Mouse (Mus musculus) heart, embryonic 13.5 days (tissue): ENCODE measurements around the gene Fstl4. TPM values are rescaled to one million over a fixed set of nuclear protein-coding genes. Genes with fewer than 3 reads are reported as not detected.

ENCODE experiments used
- ATAC-seq: fragments of 200-750 bp; cut with Nextera tagmentation; 2 replicates; pipeline ENCODE4 v1.8.0; 2017; ENCODE audit warnings: moderate TSS enrichment; ENCODE audit not compliant: insufficient number of reproducible peaks, low FRiP score, low TSS enrichment; ENCODE audit errors: extremely low read depth
- H3K27ac ChIP-seq: fragments of 300-500 bp; sonication (generic); replicated peaks from 2 replicates; pipeline ENCODE4 v1.5.1; 2015; ENCODE audit warnings: moderate library complexity, mild to moderate bottlenecking, inconsistent platforms
- H3K27me3 ChIP-seq: fragments of 300-500 bp; sonication (generic); replicated peaks from 2 replicates; pipeline ENCODE4 v1.6.1; 2015; ENCODE audit warnings: mild to moderate bottlenecking, inconsistent platforms
- H3K36me3 ChIP-seq: fragments of 300-500 bp; sonication (generic); 2 replicates; pipeline ENCODE4 v1.6.1; 2015; ENCODE audit warnings: mild to moderate bottlenecking, inconsistent platforms
- H3K4me1 ChIP-seq: fragments of 300-500 bp; sonication (generic); 2 replicates; pipeline ENCODE4 v1.6.1; 2015; ENCODE audit warnings: inconsistent platforms
- H3K4me2 ChIP-seq: fragments of 300-500 bp; sonication (generic); 2 replicates; pipeline ENCODE4 v1.6.1; 2015; ENCODE audit warnings: inconsistent platforms, mild to moderate bottlenecking, moderate library complexity
- H3K4me3 ChIP-seq: fragments of 300-500 bp; sonication (generic); 2 replicates; pipeline ENCODE4 v1.5.1; 2015; ENCODE audit warnings: moderate library complexity, mild to moderate bottlenecking, inconsistent platforms
- H3K9ac ChIP-seq: fragments of 300-500 bp; sonication (generic); 2 replicates; pipeline ENCODE4 v1.6.1; 2015; ENCODE audit warnings: inconsistent platforms, mild to moderate bottlenecking, moderate library complexity
- H3K9me3 ChIP-seq: fragments of 300-500 bp; sonication (generic); 2 replicates; pipeline ENCODE4 v1.6.1; 2016; ENCODE audit warnings: inconsistent platforms
- WGBS: fragments of 180-500 bp; shearing (Covaris S2); methylation state at CpG from one replicate; pipeline ENCODE4 v1.1.7; 2015; ENCODE audit warnings: mixed read lengths; 5-methylcytosine and 5-hydroxymethylcytosine counted together
- polyA plus RNA-seq: library from polyadenylated mRNA; unstranded; fragments of >200 nt; fragmentation: Nextera tagmentation; extraction: Ambion mirVana; gene quantifications from 2 replicates; pipeline ENCODE4 v1.2.1, GENCODE M21; 2015

Fstl4 gene
- 8.5 and 9.7 TPM in 2 replicates for polyA plus RNA-seq

DNA sequence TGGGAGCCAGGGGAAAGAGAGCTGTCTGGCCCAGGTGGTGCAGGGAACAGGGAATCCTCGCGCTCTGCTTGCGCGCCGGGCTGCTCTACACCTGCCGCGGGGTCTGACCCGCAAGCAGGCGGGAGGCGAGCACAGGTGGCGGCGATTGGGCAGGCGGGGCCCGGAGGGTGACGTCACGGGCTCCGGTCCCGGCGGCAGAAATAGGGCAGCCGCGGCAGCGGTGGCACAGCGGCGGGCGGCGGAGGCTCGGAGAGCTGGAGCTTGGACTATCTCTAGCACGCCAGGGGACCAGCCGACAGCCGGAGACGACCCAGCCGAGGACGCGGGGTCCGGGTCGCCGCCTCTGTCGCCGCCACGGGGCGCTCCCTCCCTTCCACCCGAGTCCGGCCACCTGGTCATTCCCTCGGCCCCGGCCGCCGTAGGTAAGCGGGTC is at the start of gene Fstl4:
TSS of gene Fstl4 (plus strand) at position 174 of the 433 bp plus-strand sequence.
- Histone ChIP-seq H3K27ac (no peak within 1 kb of the TSS), H3K36me3 (no peaks in the 10 kb centered on the region), H3K4me3 (peak within 1 kb of the TSS; percentile 72), H3K4me1 (peaks cover 23% of the 10 kb centered on the region), H3K27me3 (peaks cover 56% of the 10 kb centered on the region), H3K9me3 (no peaks in the 10 kb centered on the region), H3K4me2 (peak within 1 kb of the TSS; percentile 96), H3K9ac (peak within 1 kb of the TSS; percentile 84)
- ATAC-seq, result no peak
- under 1% methylated on average over 48 of the region's 48 CpGs for WGBS

DNA sequence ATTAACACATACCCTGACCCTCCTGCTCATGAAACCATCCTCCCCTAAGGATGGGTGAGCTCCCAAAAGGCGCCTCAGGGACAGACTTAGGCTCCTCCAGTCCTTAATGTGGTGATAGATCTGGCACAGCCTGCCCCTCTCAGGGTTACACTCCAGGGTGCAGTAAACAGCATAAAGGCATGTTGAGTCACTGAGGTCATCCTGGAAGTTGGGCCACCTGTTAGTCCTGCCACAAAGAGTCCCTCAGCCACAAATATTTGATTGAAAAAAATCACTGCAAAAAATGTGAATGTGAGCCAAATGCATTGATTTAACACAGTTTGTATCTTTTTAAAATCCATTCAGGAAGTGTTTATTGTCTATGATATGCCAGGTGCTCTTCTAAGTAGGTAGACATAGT is 45.9 kb upstream of the Fstl4 start:
- WGBS, result 58% methylated on average over 1 of the region's 1 CpGs
- ATAC-seq, result no peak

DNA sequence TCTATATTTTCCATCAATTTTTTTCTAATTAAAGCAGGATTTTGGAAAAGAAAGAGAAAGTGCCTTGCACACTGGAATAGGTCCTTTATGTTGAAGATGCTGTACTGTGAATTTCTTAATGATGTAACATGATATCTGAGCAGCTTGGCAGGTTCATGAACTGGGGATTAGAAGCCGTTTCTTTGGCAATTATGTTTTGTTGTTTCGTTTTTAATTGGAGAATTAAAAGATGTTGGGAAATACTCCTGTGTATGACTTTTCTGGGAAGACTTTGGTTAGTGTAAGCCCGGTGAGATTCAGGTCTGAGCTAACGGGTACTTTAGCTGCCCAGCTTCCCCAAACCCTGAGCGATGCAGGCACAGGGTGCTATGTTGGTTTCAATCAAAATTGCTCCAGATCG is 43.3 kb upstream of the Fstl4 start:
- Histone ChIP-seq H3K9me3 (peaks cover 2% of the 10 kb centered on the region; the same call in 1 of the 2 replicates), H3K4me1 (no peaks in the 10 kb centered on the region), H3K9ac (no peak overlapping the region), H3K36me3 (no peaks in the 10 kb centered on the region), H3K4me3 (no peak overlapping the region), H3K4me2 (no peak overlapping the region), H3K27me3 (no peaks in the 10 kb centered on the region), H3K27ac (no peak overlapping the region)
- no peak for ATAC-seq
- WGBS, result 71% methylated on average over 6 of the region's 6 CpGs

More for the DNA sequence above, 45.9 kb upstream of the Fstl4 start:
- H3K9ac ChIP-seq, result no peak overlapping the region
- no peak overlapping the region for H3K4me2 ChIP-seq
- no peaks in the 10 kb centered on the region for H3K36me3 ChIP-seq
- H3K9me3 ChIP-seq, result no peaks in the 10 kb centered on the region
- no peaks in the 10 kb centered on the region for H3K4me1 ChIP-seq
- no peak overlapping the region for H3K27ac ChIP-seq
- H3K4me3 ChIP-seq, result no peak overlapping the region
- H3K27me3 ChIP-seq, result no peaks in the 10 kb centered on the region

DNA sequence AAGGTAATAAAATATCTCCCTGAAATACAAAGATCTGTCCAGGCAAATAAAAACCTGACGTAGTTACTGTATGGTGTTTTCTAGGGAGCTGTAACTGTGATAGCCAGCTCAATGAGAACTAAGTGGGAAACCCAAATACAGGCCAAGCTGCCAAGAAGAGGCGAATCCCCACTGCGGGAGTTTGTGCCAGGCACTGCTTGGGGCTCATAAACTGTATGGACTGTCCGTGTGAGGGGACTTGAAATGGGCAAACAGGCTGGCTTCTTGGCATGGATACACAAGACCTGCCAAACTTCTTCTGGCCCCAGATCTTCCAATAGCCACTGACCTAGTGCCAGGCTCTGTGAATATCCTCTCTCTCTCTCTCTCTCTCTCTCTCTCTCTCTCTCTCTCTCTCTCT is 41.7 kb upstream of the Fstl4 start:
- Histone ChIP-seq H3K36me3 (no peaks in the 10 kb centered on the region), H3K27me3 (no peaks in the 10 kb centered on the region), H3K27ac (no peak overlapping the region), H3K4me3 (no peak overlapping the region), H3K9ac (no peak overlapping the region), H3K4me1 (no peaks in the 10 kb centered on the region), H3K9me3 (peaks cover 4% of the 10 kb centered on the region; the same call in 1 of the 2 replicates), H3K4me2 (no peak overlapping the region)
- no peak for ATAC-seq
- WGBS, result 82% methylated on average over 4 of the region's 4 CpGs

DNA sequence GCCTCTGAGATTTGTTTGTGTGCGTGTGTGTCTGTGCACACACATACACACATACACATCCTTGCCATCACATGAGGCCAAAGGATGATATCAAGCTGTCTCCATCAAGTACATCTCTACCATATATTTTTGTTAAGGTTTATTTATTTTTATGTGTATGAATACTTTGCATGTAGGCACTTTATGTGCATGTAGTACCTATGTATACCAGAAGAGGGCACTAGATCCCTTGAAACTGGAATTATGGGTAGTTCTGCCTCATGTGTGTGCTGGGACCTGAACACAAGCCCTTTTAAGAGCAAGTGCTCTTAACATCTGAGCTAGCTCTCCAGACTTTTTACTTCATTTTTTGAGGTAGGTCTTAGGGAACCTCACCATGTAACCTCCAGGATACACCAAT is 38.4 kb upstream of the Fstl4 start:
- peaks cover 4% of the 10 kb centered on the region; the same call in 1 of the 2 replicates for H3K9me3 ChIP-seq
- no peak overlapping the region for H3K4me2 ChIP-seq
- WGBS, result 90% methylated on average over 1 of the region's 1 CpGs
- H3K9ac ChIP-seq, result no peak overlapping the region
- H3K36me3 ChIP-seq, result no peaks in the 10 kb centered on the region
- H3K27me3 ChIP-seq, result no peaks in the 10 kb centered on the region
- no peak for ATAC-seq
- no peak overlapping the region for H3K27ac ChIP-seq
- H3K4me3 ChIP-seq, result no peak overlapping the region
- H3K4me1 ChIP-seq, result no peaks in the 10 kb centered on the region

DNA sequence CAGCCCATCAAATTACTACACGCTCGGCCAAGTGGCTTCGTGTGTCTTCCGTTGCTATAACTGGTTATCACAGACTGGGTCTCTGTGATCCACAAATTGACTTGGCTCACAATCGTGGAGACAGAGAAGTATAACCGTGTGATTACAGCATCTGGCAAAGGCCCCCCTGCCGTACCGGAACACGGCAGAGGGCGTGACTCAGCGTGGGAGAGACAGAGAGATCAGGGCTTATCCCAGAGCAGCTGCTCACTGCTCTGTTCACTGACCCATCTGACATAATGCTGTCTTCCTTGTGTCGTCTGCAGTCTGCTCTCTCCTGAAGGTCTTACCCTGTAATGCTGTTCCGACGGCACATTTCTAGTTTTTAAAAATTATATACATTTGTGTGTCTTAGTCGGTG is 36.0 kb upstream of the Fstl4 start:
- Histone ChIP-seq H3K4me1 (no peaks in the 10 kb centered on the region), H3K36me3 (no peaks in the 10 kb centered on the region), H3K4me3 (no peak overlapping the region), H3K4me2 (no peak overlapping the region), H3K9me3 (peaks cover 4% of the 10 kb centered on the region; the same call in 1 of the 2 replicates), H3K9ac (no peak overlapping the region), H3K27ac (no peak overlapping the region), H3K27me3 (no peaks in the 10 kb centered on the region)
- 71% methylated on average over 15 of the region's 15 CpGs for WGBS
- ATAC-seq, result no peak

DNA sequence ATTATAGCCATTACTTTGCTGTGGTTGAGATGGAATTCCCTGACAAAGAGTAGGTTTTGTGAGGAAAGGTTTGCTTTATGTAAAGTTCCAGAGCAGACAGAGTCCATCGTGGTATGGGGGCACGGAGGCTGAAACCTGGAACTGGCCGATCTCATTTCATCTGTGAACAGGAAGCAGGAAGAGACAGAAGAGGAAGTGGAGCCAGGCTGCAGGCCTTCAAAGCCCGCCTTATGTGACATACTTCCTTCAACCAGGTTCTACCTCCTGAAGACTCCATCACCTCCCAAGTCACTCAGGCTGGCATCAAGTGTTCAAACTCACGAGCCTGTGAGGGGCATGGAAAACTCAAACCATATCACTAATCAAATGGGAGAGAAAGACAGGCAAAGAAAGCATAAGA is 34.5 kb upstream of the Fstl4 start:
- Histone ChIP-seq H3K9me3 (peaks cover 4% of the 10 kb centered on the region; the same call in 1 of the 2 replicates), H3K9ac (no peak overlapping the region), H3K4me3 (no peak overlapping the region), H3K4me2 (no peak overlapping the region), H3K4me1 (no peaks in the 10 kb centered on the region; the same call in 1 of the 2 replicates), H3K36me3 (no peaks in the 10 kb centered on the region), H3K27ac (no peak overlapping the region), H3K27me3 (no peaks in the 10 kb centered on the region)
- WGBS, result 81% methylated on average over 5 of the region's 5 CpGs
- no peak for ATAC-seq

DNA sequence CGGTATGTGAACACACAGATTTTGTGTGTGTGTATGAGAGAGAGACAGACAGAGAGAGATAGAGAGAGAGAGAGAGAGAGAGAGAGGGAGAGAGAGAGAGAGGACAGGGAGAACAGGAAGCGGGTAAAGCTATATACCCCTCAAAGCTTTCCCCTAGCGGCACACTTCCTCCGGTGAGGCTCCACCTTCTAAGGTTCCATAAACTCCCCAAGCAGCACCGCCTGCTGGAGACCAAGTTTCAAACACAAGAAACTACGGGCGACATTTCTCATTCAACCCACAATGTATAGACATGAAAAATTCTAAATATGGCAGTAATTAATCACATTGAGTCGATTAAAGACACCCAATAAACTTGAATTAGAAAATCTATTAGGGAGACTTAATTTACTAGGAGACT is 32.5 kb upstream of the Fstl4 start:
- no peaks in the 10 kb centered on the region for H3K36me3 ChIP-seq
- H3K9ac ChIP-seq, result no peak overlapping the region
- H3K27ac ChIP-seq, result no peak overlapping the region
- peaks cover 6% of the 10 kb centered on the region; the same call in 1 of the 2 replicates for H3K4me1 ChIP-seq
- no peaks in the 10 kb centered on the region for H3K27me3 ChIP-seq
- no peak overlapping the region for H3K4me3 ChIP-seq
- H3K9me3 ChIP-seq, result no peaks in the 10 kb centered on the region
- H3K4me2 ChIP-seq, result no peak overlapping the region
- 50% methylated on average over 8 of the region's 8 CpGs for WGBS
- ATAC-seq, result no peak

DNA sequence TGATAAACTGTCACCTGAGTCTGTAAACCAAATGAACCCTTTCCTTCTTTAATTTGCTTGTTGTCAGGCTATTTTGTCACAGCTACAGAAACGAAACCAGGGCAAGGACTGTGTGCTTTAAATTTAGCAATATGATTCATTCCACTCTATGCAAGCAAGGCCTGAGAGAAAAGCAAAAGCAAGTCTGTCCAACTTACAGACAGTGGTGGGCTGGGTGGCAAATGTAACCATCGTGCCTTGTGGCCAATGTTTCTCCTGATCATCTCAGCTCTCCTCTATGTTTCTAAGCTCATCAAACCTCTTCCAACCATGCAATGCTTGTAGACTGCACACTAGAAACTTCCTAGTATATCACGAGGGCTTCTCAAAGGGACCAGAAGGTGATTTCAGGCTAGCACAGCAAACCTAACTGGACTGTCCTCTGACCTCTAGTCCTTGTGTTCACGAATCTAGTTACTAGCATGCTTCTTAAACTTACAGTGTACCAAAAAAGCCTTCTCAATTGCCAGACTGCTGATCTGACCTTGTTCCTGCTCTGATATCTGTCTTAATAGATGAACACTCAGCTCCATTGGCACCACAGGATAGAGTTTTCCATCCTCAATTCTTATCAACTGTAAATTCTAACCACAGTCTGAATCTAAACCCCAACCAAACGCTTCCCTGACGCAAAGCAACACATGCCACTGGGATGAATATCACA is 29.8 kb upstream of the Fstl4 start:
- Histone ChIP-seq H3K4me1 (peaks cover 15% of the 10 kb centered on the region), H3K4me2 (no peak overlapping the region), H3K27ac (no peak overlapping the region), H3K9ac (no peak overlapping the region), H3K9me3 (no peaks in the 10 kb centered on the region), H3K4me3 (no peak overlapping the region), H3K36me3 (no peaks in the 10 kb centered on the region), H3K27me3 (no peaks in the 10 kb centered on the region)
- no peak for ATAC-seq
- whole genome bisulfite sequencing, result 64% methylated on average over 6 of the region's 6 CpGs

DNA sequence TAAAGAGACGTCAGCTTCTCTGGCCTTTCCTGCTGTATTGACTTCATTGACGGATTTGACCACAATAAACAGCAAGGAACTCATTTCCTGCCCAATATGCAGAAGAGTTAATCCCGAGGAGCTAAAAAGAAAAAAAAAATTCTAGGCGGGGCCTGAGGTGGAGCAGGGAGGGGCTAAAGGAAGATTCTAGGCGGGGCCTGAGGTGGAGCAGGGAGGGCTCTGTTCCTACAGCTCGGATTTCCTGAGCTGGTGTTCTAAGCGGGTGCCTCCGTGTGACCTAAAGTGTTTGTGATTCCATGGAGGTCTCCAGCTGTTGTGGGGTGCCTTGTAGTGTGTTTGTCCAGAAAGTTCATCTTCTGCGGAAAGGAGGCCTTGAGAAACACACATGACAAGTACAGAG is 25.2 kb upstream of the Fstl4 start:
- ATAC-seq, result no peak
- no peak overlapping the region for H3K27ac ChIP-seq
- no peaks in the 10 kb centered on the region for H3K9me3 ChIP-seq
- H3K4me1 ChIP-seq, result peaks cover 25% of the 10 kb centered on the region
- no peaks in the 10 kb centered on the region for H3K27me3 ChIP-seq
- WGBS, result 20% methylated on average over 9 of the region's 9 CpGs
- peak overlapping the region; percentile 13; the same call in 1 of the 2 replicates for H3K4me2 ChIP-seq
- no peaks in the 10 kb centered on the region for H3K36me3 ChIP-seq
- H3K4me3 ChIP-seq, result no peak overlapping the region
- H3K9ac ChIP-seq, result no peak overlapping the region

DNA sequence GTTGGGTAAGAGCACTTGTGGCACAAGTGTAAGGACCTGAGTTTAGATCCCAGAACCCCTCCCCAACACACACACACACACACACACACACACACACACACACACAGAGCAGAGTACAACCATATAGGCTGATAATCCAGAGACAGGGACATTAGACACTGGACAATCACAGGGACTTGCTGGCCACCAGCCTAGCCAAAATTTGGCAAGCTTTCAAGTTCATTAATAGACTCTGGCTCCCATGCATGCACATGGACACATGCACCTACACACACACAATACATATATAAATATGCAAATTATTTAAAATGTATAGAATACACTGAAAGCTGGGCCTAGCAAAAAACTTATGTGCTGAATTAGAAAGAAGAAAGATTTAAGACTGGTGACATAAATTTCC is 24.0 kb upstream of the Fstl4 start:
- H3K4me1 ChIP-seq, result peaks cover 32% of the 10 kb centered on the region
- no peak for ATAC-seq

DNA sequence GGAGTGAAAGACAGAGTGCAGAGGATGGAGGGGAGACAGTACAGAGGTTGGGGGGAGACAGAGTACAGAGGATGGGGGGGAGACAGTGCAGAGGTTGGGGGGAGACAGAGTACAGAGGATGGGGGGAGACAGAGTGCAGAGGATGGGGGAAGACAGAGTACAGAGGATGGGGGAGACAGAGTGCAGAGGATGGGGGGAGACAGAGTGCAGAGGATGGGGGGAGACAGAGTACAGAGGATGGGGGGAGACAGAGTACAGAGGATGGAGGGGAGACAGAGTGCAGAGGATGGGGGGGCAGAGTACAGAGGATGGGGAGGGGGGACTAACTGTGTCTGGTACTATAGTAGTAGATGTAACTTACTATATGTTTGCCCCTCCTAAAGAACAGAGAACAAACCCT is 20.5 kb upstream of the Fstl4 start:
- Histone ChIP-seq H3K27ac (peak overlapping the region; percentile 88), H3K27me3 (no peaks in the 10 kb centered on the region), H3K9me3 (no peaks in the 10 kb centered on the region), H3K4me2 (peak overlapping the region; percentile 42; the same call in 1 of the 2 replicates), H3K36me3 (no peaks in the 10 kb centered on the region), H3K4me1 (peaks cover 34% of the 10 kb centered on the region), H3K9ac (peak overlapping the region; percentile 50; the same call in 1 of the 2 replicates), H3K4me3 (no peak overlapping the region)
- no peak for ATAC-seq

More for the DNA sequence above, 24.0 kb upstream of the Fstl4 start:
- H3K27ac ChIP-seq, result no peak overlapping the region
- no peak overlapping the region for H3K9ac ChIP-seq
- no peaks in the 10 kb centered on the region for H3K36me3 ChIP-seq
- no peak overlapping the region for H3K4me2 ChIP-seq
- no peak overlapping the region for H3K4me3 ChIP-seq
- H3K27me3 ChIP-seq, result no peaks in the 10 kb centered on the region
- H3K9me3 ChIP-seq, result no peaks in the 10 kb centered on the region
